Mouse (Mus musculus) kidney, adult 9 months (tissue): ENCODE results near the gene Csrnp1.

Experiments
- DNase-seq: peaks from one replicate; pipeline ENCODE4 v3.0.0; 2022

Gene Csrnp1

GRCm38 (mm10) chr9:120001945-120002725 lies 17.7 kb upstream of the Csrnp1 start:
- DNase-seq, result peak; percentile 95

- peak; percentile 70 for DNase-seq
These were observed 16.3 kb upstream of the Csrnp1 start for GRCm38 (mm10) chr9:120000761-120001160.

DNA sequence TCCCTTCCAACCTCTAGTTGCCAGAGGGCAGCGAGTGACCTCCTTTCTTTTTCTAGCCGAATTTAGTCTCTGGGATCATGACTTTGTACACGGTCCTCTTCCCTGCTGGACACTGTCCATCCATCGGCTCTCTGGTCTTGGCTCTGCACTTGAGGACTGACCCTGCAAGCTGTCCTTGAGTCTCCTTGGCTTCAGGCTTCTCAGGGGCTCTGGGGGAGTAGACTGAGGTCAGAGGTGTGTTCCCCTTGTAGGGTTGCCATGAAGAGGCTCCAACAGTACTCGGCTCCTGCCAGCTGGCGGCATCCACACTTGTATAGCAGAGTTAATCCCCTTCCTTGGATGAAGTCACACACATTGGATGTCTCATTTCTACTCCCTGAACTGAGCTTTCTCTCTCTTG lies 15.2 kb upstream of the Csrnp1 start:
- no peak for DNase-seq

GRCm38 (mm10) chr9:119998776-119999175 lies 14.3 kb upstream of the Csrnp1 start:
- no peak for DNase-seq

DNA sequence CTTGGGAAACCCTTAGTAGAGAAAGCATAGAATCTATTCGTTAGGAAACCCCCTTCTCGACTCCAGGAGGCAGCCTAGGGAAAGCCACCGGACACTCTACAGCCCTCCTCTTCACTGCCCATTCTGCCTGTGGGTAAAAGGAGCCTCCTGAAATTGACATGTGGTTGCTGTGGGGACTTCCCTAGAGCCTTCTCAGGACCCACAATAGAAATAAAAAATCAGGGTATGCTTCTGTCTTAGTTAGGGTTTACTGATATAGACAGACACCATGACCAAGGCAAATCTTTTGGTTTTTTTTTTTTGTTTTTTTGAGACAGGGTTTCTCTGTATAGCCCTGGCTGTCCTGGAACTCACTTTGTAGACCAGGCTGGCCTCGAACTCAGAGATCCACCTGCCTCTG lies 11.6 kb upstream of the Csrnp1 start:
- no peak for DNase-seq

- no peak for DNase-seq
These were observed 9.7 kb upstream of the Csrnp1 start for GRCm38 (mm10) chr9:119994207-119994606.

DNA sequence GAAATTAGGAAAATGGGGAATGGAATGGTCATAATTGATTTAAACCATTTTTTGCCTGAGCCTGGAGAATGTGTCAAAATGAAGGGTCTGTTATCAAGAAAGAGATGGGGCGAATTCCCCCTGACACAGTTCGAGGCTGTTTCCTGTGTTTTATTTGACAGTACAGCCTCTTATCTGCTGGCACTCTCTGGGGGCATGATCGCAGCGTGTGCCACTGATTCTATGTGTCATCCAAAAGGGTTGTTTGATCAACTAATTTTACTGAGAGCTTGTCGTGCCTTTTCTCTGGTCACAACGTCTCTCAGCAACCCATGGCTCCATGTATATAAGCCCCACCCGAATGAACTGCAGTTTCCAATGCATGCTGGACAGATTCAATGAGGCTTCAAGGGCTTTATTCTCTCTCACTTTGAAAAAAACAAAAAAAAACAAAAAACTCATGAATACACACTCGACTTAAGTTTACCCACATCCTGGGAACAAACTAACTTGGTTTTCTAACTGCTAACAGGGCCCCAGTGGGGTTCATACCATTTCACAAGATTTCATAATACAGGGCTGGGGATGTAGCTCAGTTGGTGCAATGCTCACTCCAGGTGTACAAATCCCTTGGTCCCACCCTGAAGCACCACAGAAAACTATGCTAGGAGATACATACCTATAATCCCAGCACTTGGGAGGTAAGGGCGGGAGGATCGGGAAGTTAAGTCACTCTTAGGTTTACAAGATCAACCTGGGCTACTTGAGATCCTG lies 8.8 kb upstream of the Csrnp1 start:
- DNase-seq, result no peak

DNA sequence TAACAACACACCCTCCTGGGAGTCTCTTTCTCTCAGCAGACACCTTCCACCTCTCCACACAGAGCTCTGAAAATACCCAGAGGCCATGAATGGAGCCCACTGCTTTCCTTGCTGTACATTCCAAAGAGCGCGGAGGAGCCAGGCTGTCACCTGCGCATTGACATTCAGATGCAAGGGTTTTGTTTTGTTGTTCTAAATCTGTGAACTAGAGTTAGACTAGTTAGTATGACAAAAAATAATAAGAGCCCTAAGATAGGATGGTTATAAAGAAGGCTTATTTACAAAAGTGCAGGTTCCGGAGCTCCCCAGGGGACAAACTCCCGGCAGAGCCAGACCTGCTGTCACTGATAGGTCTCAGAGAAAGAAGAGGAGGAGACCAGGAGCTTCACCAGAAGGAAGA lies 6.9 kb upstream of the Csrnp1 start:
- DNase-seq, result no peak

DNA sequence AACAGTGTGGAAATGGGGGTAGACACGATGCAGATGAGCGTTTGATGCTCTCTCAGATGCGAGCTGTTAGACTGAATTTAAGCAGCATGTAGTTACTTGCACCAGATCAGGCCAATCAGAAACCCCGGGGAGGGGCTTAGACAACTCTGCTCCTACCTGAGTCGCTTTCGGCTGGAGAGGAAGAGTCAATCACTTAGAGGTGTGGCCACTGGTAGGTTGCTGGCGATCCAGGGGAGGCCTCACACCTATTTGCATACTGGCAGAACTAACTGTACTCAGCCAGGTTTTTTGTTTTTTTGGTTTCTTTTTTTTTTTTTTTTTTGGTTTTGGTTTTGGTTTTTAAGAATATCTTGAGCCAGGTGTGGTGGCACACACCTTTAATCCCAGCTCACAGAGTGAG lies 3.8 kb upstream of the Csrnp1 start:
- no peak for DNase-seq

DNA sequence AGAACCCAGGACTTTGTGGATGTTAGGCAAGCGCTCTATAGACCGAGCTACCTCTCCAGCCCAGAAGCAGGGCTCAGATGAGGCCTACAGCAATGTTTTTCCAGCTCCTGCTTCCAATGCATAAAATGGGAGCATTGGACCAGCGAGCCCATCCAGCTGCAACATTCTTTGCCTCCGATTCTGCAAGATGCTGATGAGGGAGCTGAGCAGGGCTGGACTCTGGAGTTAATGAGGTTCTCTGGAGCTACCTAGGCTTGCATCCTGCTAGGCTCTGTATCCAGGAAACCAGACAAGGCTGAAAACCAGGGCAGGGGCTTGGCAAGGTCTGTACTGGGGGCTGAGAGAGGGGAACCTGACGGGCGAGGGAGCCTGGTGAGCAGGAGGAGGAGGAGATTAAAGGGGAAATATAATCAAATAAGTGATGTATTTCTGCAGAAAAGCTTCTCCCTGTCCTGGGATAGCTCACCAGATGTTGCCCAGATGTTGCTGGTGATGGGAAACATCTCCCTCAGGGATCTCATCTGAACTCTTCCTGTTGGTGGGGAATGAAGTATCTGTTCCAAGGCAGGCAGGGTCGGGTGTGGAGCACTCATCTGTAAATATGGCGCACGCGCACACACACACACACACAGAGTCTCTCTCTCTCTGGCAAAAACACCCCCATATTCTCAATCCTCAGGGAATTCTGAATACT lies 1.6 kb upstream of the Csrnp1 start:
- DNase-seq, result no peak

GRCm38 (mm10) chr9:119983585-119984535 lies 598 bp downstream of the Csrnp1 start:
- peak; percentile 92 for DNase-seq

- DNase-seq, result peak; percentile 68
These were observed 1.4 kb downstream of the Csrnp1 start for GRCm38 (mm10) chr9:119982956-119983551.

GRCm38 (mm10) chr9:119982241-119982811 lies 2.1 kb downstream of the Csrnp1 start:
- DNase-seq, result peak; percentile 82

DNA sequence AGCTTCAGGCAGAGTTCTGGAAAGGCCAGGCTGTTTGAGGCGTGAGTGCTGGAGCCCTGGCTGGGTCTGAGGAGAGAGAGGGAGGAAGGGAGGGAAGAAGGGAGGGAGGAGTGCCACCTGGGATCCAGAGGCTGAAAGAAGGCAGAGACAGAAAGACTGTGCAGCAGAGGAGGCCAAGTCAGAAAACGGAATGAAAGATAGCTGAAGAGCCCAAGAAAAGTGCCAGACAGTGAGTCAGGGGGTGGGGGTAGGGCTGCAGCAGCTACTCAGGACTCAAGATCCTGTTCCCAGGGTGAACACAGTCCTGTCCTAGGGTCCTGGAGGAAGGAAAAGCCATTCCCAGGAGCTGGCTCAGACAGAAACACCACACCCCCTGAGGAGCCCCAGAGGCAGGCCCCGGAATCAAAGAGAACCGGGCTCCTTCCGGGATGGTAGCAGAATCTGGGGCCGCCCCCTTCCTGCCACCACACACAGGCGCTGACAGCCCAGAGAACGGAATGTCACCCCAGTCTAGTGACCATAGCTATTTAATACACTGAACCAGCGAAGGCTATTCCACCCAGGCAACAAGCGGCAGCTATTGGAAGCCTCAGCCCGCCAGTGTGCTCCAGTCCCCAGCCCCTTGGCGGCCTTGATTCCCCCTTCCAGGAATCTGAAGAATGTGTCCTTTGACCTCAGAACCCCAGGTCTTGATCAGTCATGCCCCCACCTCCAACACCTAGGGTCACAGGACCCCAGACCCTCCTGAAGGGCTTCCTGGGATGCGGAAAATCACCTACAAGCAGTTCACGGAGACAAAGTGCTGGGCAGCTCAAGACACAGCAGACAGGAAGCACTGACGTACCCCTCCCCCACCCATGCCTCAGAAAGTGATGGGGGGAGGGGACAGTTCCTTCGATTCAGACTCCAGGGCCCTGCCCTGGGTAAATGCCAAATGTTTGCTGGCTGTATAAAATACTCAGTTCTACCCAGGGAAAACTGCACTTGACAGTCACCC lies 3.0 kb downstream of the Csrnp1 start:
- peak; percentile 86 for DNase-seq

- DNase-seq, result peak; percentile 64
These were observed 3.7 kb downstream of the Csrnp1 start for GRCm38 (mm10) chr9:119980770-119981182.

- DNase-seq, result no peak
These were observed 4.7 kb downstream of the Csrnp1 start for GRCm38 (mm10) chr9:119979749-119980148.

DNA sequence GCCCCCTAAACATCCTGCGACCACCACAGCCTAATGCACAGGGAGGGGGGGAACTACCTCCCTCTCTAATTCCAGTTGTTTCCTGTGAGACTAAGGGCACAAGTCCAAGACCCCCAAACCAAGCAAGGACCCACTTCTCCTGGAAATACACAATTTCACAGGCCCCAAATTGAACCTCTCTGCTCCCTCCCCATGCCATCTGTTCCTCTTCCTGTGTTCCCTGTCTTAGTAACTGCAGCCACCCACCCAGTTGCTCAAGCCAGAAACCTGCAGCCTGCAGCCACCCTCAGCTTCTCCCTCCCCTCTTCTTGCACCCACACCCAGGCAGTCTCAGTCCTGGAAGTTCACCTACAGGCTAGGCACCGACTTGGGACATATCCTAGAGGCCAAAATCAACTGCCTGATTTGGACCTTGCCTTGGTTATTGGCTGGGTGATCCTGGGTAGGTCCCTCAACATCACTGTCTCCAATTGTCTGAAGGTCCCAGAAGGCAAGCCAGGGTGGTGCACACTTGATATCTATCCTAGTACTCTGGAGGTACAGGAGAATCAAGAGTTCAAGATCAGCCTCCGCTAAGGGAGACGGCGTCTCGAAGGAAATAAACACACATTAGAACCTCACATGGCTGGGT lies 5.5 kb downstream of the Csrnp1 start:
- DNase-seq, result no peak

DNA sequence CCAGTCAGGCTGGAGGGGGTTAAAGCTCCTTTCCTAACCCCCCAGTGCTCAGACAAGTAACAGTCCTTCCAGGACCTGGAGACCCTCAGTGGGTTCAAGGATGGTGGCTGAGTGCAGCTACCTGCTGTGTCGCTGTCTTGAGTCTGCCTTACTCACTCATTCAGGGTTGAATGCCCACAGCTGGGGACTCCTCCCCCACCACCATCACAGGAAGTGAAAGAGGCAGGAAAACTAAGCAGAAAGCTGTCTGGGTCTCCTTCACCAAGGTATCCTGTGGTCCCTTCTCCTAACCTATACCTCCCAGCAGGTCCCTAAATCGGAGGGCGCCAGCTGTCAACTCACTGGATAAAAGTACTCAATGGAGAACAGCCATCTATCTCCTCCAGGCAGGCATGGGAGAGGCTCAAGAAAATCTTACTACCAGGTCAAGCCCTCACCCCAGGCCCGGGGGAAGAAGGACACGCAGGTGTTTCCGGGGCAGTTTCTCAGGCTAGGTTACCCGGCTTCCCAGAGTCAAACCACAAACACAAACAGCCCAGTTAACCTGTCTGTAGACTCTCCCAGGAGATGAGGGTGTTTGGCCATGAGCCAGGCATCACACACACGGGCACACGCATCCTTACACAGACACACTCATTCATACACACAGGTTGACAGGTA lies 6.2 kb downstream of the Csrnp1 start:
- no peak for DNase-seq

GRCm38 (mm10) chr9:119977557-119978060 lies 6.8 kb downstream of the Csrnp1 start:
- DNase-seq, result no peak
